In the genomic region with DNA sequence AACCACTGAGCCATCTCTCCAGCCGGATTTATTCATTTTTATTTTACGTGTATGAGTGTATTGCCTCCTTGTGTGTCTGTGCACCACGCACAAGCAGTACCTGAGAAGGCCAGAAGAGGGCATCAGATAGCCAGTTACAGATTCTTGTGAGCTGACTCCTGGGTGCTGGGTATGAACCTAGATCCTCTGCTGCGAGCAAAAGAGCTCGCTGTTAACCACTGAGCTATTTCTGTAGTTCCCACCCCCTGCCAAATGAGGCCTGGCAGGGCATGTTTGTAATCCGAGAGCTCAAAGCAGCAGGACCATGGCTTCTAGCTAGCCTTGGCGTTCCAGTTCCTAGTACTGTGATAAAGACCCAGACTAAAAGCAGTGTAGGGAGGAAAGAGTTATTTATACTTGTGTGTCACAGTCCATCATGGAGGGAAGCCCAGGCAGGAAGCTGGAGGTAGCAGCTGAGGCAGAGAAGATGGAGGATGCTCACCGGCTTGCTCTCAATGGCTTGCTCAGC, we compare ENCODE assay signal across 8 mouse cellular contexts. TPM values are rescaled to one million over a fixed set of nuclear protein-coding genes. Genes with fewer than 3 reads are reported as not detected.
A peak's percentile ranks its signal among the peaks of the same experiment; 100 is the strongest.
DNase-seq lines count a peak whose midpoint lies in the region; ATAC-seq and TF ChIP-seq lines count a peak whose summit lies in the region.

No protein-coding gene starts in this region.

- peak; percentile 70 for DNase-seq in ovary, postnatal 36 days (ENCODE audit: low spot score)
- no peak for DNase-seq in ovary, adult 18-20 months (ENCODE audit: low spot score)
- DNase-seq in embryo, embryonic 11.5 days (ENCODE audit: low read depth, low spot score): peak; percentile 82
- DNase-seq in gastrocnemius, postnatal 36 days: peak; percentile 83 to 84
- DNase-seq in left cerebral cortex, postnatal 4 days: peak; percentile 88
- peak; percentile 86 for DNase-seq in midbrain, embryonic 10.5 days (ENCODE audit: low spot score)
- peak; percentile 59 to 79 for DNase-seq in spleen, adult 18-20 months

- no peak overlapping the region; the same call in 1 of the 2 replicates for H3K27ac ChIP-seq in intestine, postnatal 0 days (ENCODE audit: low read depth, low read length)
- H3K27ac ChIP-seq in midbrain, embryonic 10.5 days (replicated peaks): no peak overlapping the region

- H3K36me3 ChIP-seq in intestine, postnatal 0 days (ENCODE audit: control insufficient read depth, insufficient read depth): no peaks in the 10 kb centered on the region
- no peaks in the 10 kb centered on the region for H3K36me3 ChIP-seq in midbrain, embryonic 10.5 days

- H3K9me3 ChIP-seq in intestine, postnatal 0 days (ENCODE audit: control insufficient read depth): no peaks in the 10 kb centered on the region
- H3K9me3 ChIP-seq in midbrain, embryonic 10.5 days (replicated peaks): no peaks in the 10 kb centered on the region

- peak; percentile 53 for ATAC-seq in intestine, postnatal 0 days

- H3K9ac ChIP-seq in intestine, postnatal 0 days (ENCODE audit: low read depth, low read length): no peak overlapping the region

- intact Hi-C loops in gastrocnemius, postnatal 36 days (cut with DNase I): no loop called here
- intact Hi-C loops in left cerebral cortex, postnatal 4 days (cut with DNase I): no loop called here

- H3K4me3 ChIP-seq in intestine, postnatal 0 days (ENCODE audit: low read depth, low read length): no peak overlapping the region
- no peak overlapping the region for H3K4me3 ChIP-seq in midbrain, embryonic 10.5 days

- H3K27me3 ChIP-seq in intestine, postnatal 0 days (replicated peaks; ENCODE audit: control insufficient read depth, insufficient read depth, low read length): no peaks in the 10 kb centered on the region
- no peaks in the 10 kb centered on the region for H3K27me3 ChIP-seq in midbrain, embryonic 10.5 days (ENCODE audit: low read depth, poor library complexity, severe bottlenecking)

- 21% methylated on average over 8 of the region's 8 CpGs for WGBS in intestine, postnatal 0 days
- 20% methylated on average over 8 of the region's 8 CpGs for WGBS in midbrain, embryonic 10.5 days

- H3K4me2 ChIP-seq in intestine, postnatal 0 days (replicated peaks; ENCODE audit: low read depth): no peak overlapping the region

- peak; percentile 85 for TF ChIP-seq CTCF in intestine, postnatal 0 days (IDR thresholded peaks at IDR 0.05; ENCODE audit: low read depth)

- H3K4me1 ChIP-seq in intestine, postnatal 0 days (replicated peaks; ENCODE audit: control insufficient read depth, insufficient read depth, low read length): no peaks in the 10 kb centered on the region
- H3K4me1 ChIP-seq in midbrain, embryonic 10.5 days: peaks cover 3% of the 10 kb centered on the region; the same call in 1 of the 2 replicates

RNA-seq across cellular contexts. Expression of a gene that starts 16.0 kb away (rescaled TPM):
- total RNA-seq in gastrocnemius, postnatal 36 days (2021): 10 to 100 TPM; 70.8 to 71.1 TPM
- 43.8 and 48.8 TPM in 2 replicates for polyA plus RNA-seq in intestine, postnatal 0 days (2015; fragmentation: Nextera tagmentation; extraction: Ambion mirVana)
- total RNA-seq in left cerebral cortex, postnatal 4 days (2021): 10 to 100 TPM; 81.7 to 81.8 TPM
- 68.3 and 71.3 TPM in 2 replicates for polyA plus RNA-seq in midbrain, embryonic 10.5 days (2016; fragmentation: Nextera tagmentation; extraction: Ambion mirVana)

RNA-seq across cellular contexts. Expression of a gene that starts 46.5 kb away (rescaled TPM):
- total RNA-seq in gastrocnemius, postnatal 36 days (2021): 10 to 100 TPM; 43.4 to 44.2 TPM
- 11.9 and 15.6 TPM in 2 replicates for polyA plus RNA-seq in intestine, postnatal 0 days (2015; fragmentation: Nextera tagmentation; extraction: Ambion mirVana)
- 10 to 100 TPM; 23.8 to 23.9 TPM for total RNA-seq in left cerebral cortex, postnatal 4 days (2021)
- 2.9 and 3.1 TPM in 2 replicates for polyA plus RNA-seq in midbrain, embryonic 10.5 days (2016; fragmentation: Nextera tagmentation; extraction: Ambion mirVana)

RNA-seq across cellular contexts. Expression of a gene that starts 57.7 kb away (rescaled TPM):
- 10 to 100 TPM; 19.7 to 22.8 TPM for total RNA-seq in gastrocnemius, postnatal 36 days (2021)
- 48.5 and 48.9 TPM in 2 replicates for polyA plus RNA-seq in intestine, postnatal 0 days (2015; fragmentation: Nextera tagmentation; extraction: Ambion mirVana)
- 10 to 100 TPM; 72.4 to 72.5 TPM for total RNA-seq in left cerebral cortex, postnatal 4 days (2021)
- polyA plus RNA-seq in midbrain, embryonic 10.5 days (2016; fragmentation: Nextera tagmentation; extraction: Ambion mirVana): 141 and 160 TPM in 2 replicates
